Mouse (Mus musculus) neural tube, embryonic 11.5 days (tissue): ENCODE data around the gene Chrnd. TPM values are rescaled to one million over a fixed set of nuclear protein-coding genes. Genes with fewer than 3 reads are reported as not detected.

Experiments
- ATAC-seq: fragments of 200-750 bp; cut with Nextera tagmentation; 2 replicates; pipeline ENCODE4 v1.8.0; 2017; ENCODE audit warnings: moderate number of reproducible peaks, mild to moderate bottlenecking, moderate TSS enrichment, moderate library complexity; ENCODE audit not compliant: insufficient read depth, low FRiP score, low TSS enrichment
- DNase-seq: peaks from one replicate; pipeline ENCODE4 v3.0.0-alpha.2; 2015; ENCODE audit warnings: low spot score
- H3K27ac ChIP-seq: fragments of 300-500 bp; sonication (generic); 2 replicates; pipeline ENCODE4 v1.5.1; 2014; ENCODE audit warnings: low read depth, mild to moderate bottlenecking, low read length
- H3K27me3 ChIP-seq: fragments of 300-500 bp; sonication (generic); 2 replicates; pipeline ENCODE4 v1.6.1; 2014; ENCODE audit warnings: mild to moderate bottlenecking, low read length, mixed read lengths; ENCODE audit not compliant: control insufficient read depth, insufficient read depth
- H3K36me3 ChIP-seq: fragments of 300-500 bp; sonication (generic); 2 replicates; pipeline ENCODE4 v1.6.1; 2014; ENCODE audit warnings: mild to moderate bottlenecking, low read length, moderate library complexity, mixed read lengths; ENCODE audit not compliant: control insufficient read depth, insufficient read depth
- H3K4me1 ChIP-seq: fragments of 300-500 bp; sonication (generic); 2 replicates; pipeline ENCODE4 v1.6.1; 2014; ENCODE audit warnings: low read length, mixed read lengths; ENCODE audit not compliant: control insufficient read depth, insufficient read depth
- H3K4me2 ChIP-seq: fragments of 300-500 bp; sonication (generic); 2 replicates; pipeline ENCODE4 v1.6.1; 2014; ENCODE audit warnings: low read depth, mild to moderate bottlenecking, moderate library complexity
- H3K4me3 ChIP-seq: fragments of 300-500 bp; sonication (generic); 2 replicates; pipeline ENCODE4 v1.5.1; 2014; ENCODE audit warnings: low read depth, low read length
- H3K9ac ChIP-seq: fragments of 300-500 bp; sonication (generic); 2 replicates; pipeline ENCODE4 v1.6.1; 2014; ENCODE audit warnings: mild to moderate bottlenecking, low read length
- H3K9me3 ChIP-seq: fragments of 300-500 bp; sonication (generic); 2 replicates; pipeline ENCODE4 v1.6.1; 2016; ENCODE audit warnings: low read length; ENCODE audit not compliant: control insufficient read depth
- WGBS: fragments of 180-500 bp; shearing (Covaris S2); extraction: QIAGEN DNeasy Blood & Tissue Kit; methylation state at CpG from one replicate; pipeline ENCODE4 v1.1.7; 2014; 5-methylcytosine and 5-hydroxymethylcytosine counted together
- polyA plus RNA-seq: library from polyadenylated mRNA; unstranded; fragments of >200 nt; fragmentation: Nextera tagmentation; extraction: Ambion mirVana; gene quantifications from 2 replicates; pipeline ENCODE4 v1.2.1, GENCODE M21; 2014

Chrnd gene
- polyA plus RNA-seq, 1 experiment from 2014 or later, result 0.40 TPM

GRCm38 (mm10) chr1:87230606-87231005 lies 40.2 kb downstream of the Chrnd start:
- peaks cover 30% of the 10 kb centered on the region for H3K36me3 ChIP-seq
- 79% methylated on average over 5 of the region's 5 CpGs for WGBS

DNA sequence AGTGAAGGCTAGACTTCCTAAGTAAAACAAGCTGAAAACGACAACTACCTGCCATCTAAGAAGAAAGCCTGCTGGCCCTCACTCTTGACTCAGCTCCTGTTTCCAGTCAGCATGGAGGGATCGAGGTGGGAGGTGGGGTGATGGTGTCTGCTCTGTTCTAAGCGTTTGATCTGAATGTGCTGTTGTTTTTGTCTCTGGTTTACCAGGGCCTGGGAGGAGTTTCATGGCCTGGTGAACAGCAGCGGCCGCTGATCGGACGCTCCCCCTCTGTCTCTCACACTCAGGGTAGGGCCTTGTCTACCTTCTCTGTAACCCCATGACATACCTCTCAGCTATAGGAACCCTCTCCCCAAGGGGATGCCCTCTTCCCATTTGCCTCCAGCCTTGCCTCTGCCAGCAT lies 41.8 kb downstream of the Chrnd start:
- peaks cover 21% of the 10 kb centered on the region for H3K36me3 ChIP-seq

More at GRCm38 (mm10) chr1:87230606-87231005, 40.2 kb downstream of the Chrnd start:
- ATAC-seq, result no peak
- DNase-seq, result no peak
- Histone ChIP-seq H3K4me2 (no peak overlapping the region), H3K4me3 (no peak overlapping the region), H3K9me3 (no peaks in the 10 kb centered on the region), H3K27me3 (no peaks in the 10 kb centered on the region), H3K9ac (no peak overlapping the region), H3K4me1 (no peaks in the 10 kb centered on the region), H3K27ac (no peak overlapping the region)

DNA sequence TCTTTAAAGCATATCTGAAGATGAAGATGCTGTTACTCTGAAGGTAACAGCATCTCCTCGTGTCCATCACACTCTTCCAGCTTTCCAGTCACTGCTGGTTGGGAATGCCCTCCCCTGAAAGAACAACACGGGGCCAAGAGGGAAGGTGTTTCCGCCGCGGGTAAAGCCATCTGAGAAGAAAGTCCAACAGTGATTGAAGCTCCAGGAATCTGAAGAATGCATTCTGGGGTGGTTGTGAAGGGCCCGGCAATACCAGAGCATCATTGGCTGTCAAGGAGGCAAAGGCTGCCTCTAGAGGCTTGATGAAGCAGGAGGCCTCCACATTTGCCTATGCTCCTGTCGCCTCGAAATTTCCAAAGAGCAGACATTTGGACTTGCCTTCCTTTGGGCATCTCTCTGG lies 48.6 kb downstream of the Chrnd start:
- H3K36me3 ChIP-seq, result 0 out of 2 replicates have a peak, but pooled peaks cover 2% of the 10 kb centered on the region
- DNase-seq, result no peak
- no peaks in the 10 kb centered on the region for H3K9me3 ChIP-seq
- H3K4me2 ChIP-seq, result no peak overlapping the region
- no peak for ATAC-seq
- H3K27me3 ChIP-seq, result no peaks in the 10 kb centered on the region
- no peak overlapping the region for H3K9ac ChIP-seq
- no peak overlapping the region for H3K4me3 ChIP-seq
- 73% methylated on average over 8 of the region's 8 CpGs for WGBS
- H3K4me1 ChIP-seq, result no peaks in the 10 kb centered on the region
- H3K27ac ChIP-seq, result no peak overlapping the region

More for the DNA sequence above, 41.8 kb downstream of the Chrnd start:
- ATAC-seq (no peak), DNase-seq (no peak)
- H3K4me2 ChIP-seq, result no peak overlapping the region
- no peaks in the 10 kb centered on the region for H3K9me3 ChIP-seq
- 82% methylated on average over 7 of the region's 7 CpGs for WGBS
- no peak overlapping the region for H3K27ac ChIP-seq
- H3K4me1 ChIP-seq, result no peaks in the 10 kb centered on the region
- H3K4me3 ChIP-seq, result no peak overlapping the region
- no peaks in the 10 kb centered on the region for H3K27me3 ChIP-seq
- no peak overlapping the region for H3K9ac ChIP-seq

- no peak for ATAC-seq
- Histone ChIP-seq H3K27ac (no peak overlapping the region), H3K4me1 (no peaks in the 10 kb centered on the region), H3K36me3 (no peaks in the 10 kb centered on the region), H3K4me2 (no peak overlapping the region), H3K9me3 (no peaks in the 10 kb centered on the region), H3K27me3 (no peaks in the 10 kb centered on the region), H3K9ac (no peak overlapping the region), H3K4me3 (no peak overlapping the region)
- 91% methylated on average over 8 of the region's 8 CpGs for WGBS
- no peak for DNase-seq
These were observed 52.6 kb downstream of the Chrnd start for GRCm38 (mm10) chr1:87243021-87243420.

GRCm38 (mm10) chr1:87245430-87245829 lies 55.0 kb downstream of the Chrnd start:
- ATAC-seq (no peak), DNase-seq (no peak)
- WGBS, result 37% methylated on average over 1 of the region's 1 CpGs
- Histone ChIP-seq H3K9me3 (no peaks in the 10 kb centered on the region), H3K27ac (no peak overlapping the region), H3K4me2 (no peak overlapping the region), H3K4me1 (no peaks in the 10 kb centered on the region), H3K4me3 (no peak overlapping the region), H3K27me3 (no peaks in the 10 kb centered on the region), H3K9ac (no peak overlapping the region), H3K36me3 (no peaks in the 10 kb centered on the region)

GRCm38 (mm10) chr1:87245929-87246815 lies 55.8 kb downstream of the Chrnd start:
- WGBS, result 28% methylated on average over 22 of the region's 22 CpGs
- H3K4me2 ChIP-seq, result 0 out of 2 replicates have a peak overlapping the region, but pooled peaks have one; percentile 6
- H3K36me3 ChIP-seq, result no peaks in the 10 kb centered on the region
- ATAC-seq (peak; percentile 81; the same call in 1 of the 2 replicates), DNase-seq (peak; percentile 84)
- H3K9me3 ChIP-seq, result no peaks in the 10 kb centered on the region
- H3K27ac ChIP-seq, result no peak overlapping the region
- no peak overlapping the region for H3K4me3 ChIP-seq
- H3K9ac ChIP-seq, result no peak overlapping the region
- no peaks in the 10 kb centered on the region for H3K27me3 ChIP-seq
- no peaks in the 10 kb centered on the region for H3K4me1 ChIP-seq

Other genes starting within 250 kb of the Chrnd start
- not detected in 2 replicates for gene Alppl2, start 100.7 kb upstream of the Chrnd start, polyA plus RNA-seq
- gene Alpi, start 89.0 kb upstream of the Chrnd start, polyA plus RNA-seq, result not detected in 2 replicates
- not detected in 2 replicates for gene Akp3, start 65.6 kb upstream of the Chrnd start, polyA plus RNA-seq
- 28.3 and 36.8 TPM in 2 replicates for gene Ecel1, start 34.1 kb upstream of the Chrnd start, polyA plus RNA-seq
- 0.46 and 0.88 TPM in 2 replicates for gene Prss56, start 7.3 kb upstream of the Chrnd start, polyA plus RNA-seq
- 5.0 TPM in 2 replicates for gene Chrng, start 14.1 kb downstream of the Chrnd start, polyA plus RNA-seq
- 129 and 135 TPM in 2 replicates for gene Eif4e2, start 23.3 kb downstream of the Chrnd start, polyA plus RNA-seq
- 0.51 and 0.58 TPM in 2 replicates for gene Efhd1, start 73.8 kb downstream of the Chrnd start, polyA plus RNA-seq
- gene Gigyf2, start 136.4 kb downstream of the Chrnd start, polyA plus RNA-seq, result 51.5 and 62.9 TPM in 2 replicates
- gene Kcnj13, start 204.1 kb downstream of the Chrnd start, polyA plus RNA-seq, result 0.46 TPM in 1 of 2 replicates, not detected in the other